Mouse (Mus musculus) bone marrow, adult 2 months (tissue): ENCODE results near the gene Stim1.

Experiments
- CTCF ChIP-seq: fragments of 200-500 bp; IDR thresholded peaks from 2 replicates; pipeline ENCODE4 v1.5.1; 2011; ENCODE audit warnings: low read length, control low read depth; ENCODE audit not compliant: control insufficient read depth, insufficient read depth
- POLR2A ChIP-seq: fragments of 200-500 bp; IDR thresholded peaks from 2 replicates; pipeline ENCODE4 v1.6.1; 2011; ENCODE audit warnings: low read depth, mild to moderate bottlenecking, control low read depth, low read length, borderline replicate concordance; ENCODE audit not compliant: control insufficient read depth

- no peak for TF ChIP-seq CTCF
- no peak for TF ChIP-seq POLR2A
Observed at GRCm38 (mm10) chr7:102260518-102260917, 7.1 kb upstream of the Stim1 start.
